Mouse (Mus musculus): ENCODE data around the gene Endog.
"Not testable (repeated sequence)": the region's sequence is repeated elsewhere in the genome, so short reads cannot be mapped to it uniquely, and the experiment has no call there.

GRCm38 (mm10) chr2:30140021-30140420, 31.3 kb upstream of the Endog start:
- TF ChIP-seq CTCF (IDR thresholded peaks at IDR 0.05; ENCODE audit: borderline replicate concordance, insufficient read depth, low read depth, low read length); POLR2A (IDR thresholded peaks at IDR 0.05; ENCODE audit: borderline replicate concordance, insufficient read depth, low read length): not testable (repeated sequence)

Data from cerebellum, adult 2 months (tissue).